Mouse (Mus musculus): ENCODE measurements around the gene Pold1.

- TF ChIP-seq CTCF (IDR thresholded peaks at IDR 0.05): peak; percentile 24; the same call in 1 of the 2 replicates
- TF ChIP-seq EP300 (IDR thresholded peaks at IDR 0.05): no peak
Measured at GRCm38 (mm10) chr7:44589149-44589548, 40.5 kb upstream of the Pold1 start.

Measured in lung, postnatal 0 days (tissue).